19 mouse cellular contexts compared by ENCODE assay signal in genomic region chr15:36865332-36865731, GRCm38 (mm10).
DNase-seq lines count a peak whose midpoint lies in the region; ATAC-seq and TF ChIP-seq lines count a peak whose summit lies in the region.
"Had no signal": no experiment of that assay in that cellular context is flagged by ENCODE, and none has a peak within 500 bp of the region (broad histone marks: within the 10 kb centered on the region; RNA-seq: fewer than 3 reads in every experiment).

No protein-coding gene starts in this region.

- peak; percentile 36 for ATAC-seq in CD4-positive, CD25-positive, alpha-beta regulatory T cell, adult 4 months
- ATAC-seq in granulocyte monocyte progenitor cell, adult 5-6 weeks (replicated peaks; ENCODE audit: poor library complexity, severe bottlenecking): peak; percentile 47
- peak; percentile 41 for ATAC-seq in stomach, postnatal 0 days (ENCODE audit: low FRiP score, low TSS enrichment)
- no peak for ATAC-seq in cerebellum, adult (ENCODE audit: insufficient number of reproducible peaks, low FRiP score, low TSS enrichment)
- ATAC-seq: hindbrain, embryonic 16.5 days had no signal

- no peak overlapping the region for H3K27ac ChIP-seq in stomach, postnatal 0 days (replicated peaks)
- H3K27ac ChIP-seq: liver, embryonic 15.5 days; neural tube, embryonic 12.5 days had no signal

- TF ChIP-seq CTCF in stomach, postnatal 0 days (IDR thresholded peaks at IDR 0.05; ENCODE audit: low read depth): no peak

- no peak overlapping the region for H3K4me3 ChIP-seq in stomach, postnatal 0 days (ENCODE audit: low read depth, low read length)
- H3K4me3 ChIP-seq: erythroblast, embryonic 14.5 days; heart, embryonic 12.5 days; liver, embryonic 15.5 days; neural tube, embryonic 12.5 days had no signal

- no peak overlapping the region for H3K9ac ChIP-seq in stomach, postnatal 0 days (ENCODE audit: low read length)
- H3K9ac ChIP-seq: heart, embryonic 12.5 days; liver, embryonic 15.5 days; neural tube, embryonic 12.5 days had no signal

- no peak overlapping the region for H3K4me2 ChIP-seq in stomach, postnatal 0 days (replicated peaks; ENCODE audit: low read depth)
- H3K4me2 ChIP-seq: heart, embryonic 12.5 days; liver, embryonic 15.5 days; neural tube, embryonic 12.5 days had no signal

- DNase-seq in thymus, postnatal 0 days (ENCODE audit: low spot score): peak; percentile 6
- no peak for DNase-seq in thymus, postnatal 10 days (ENCODE audit: low spot score in 2 of 2)
- no peak for DNase-seq in stomach, postnatal 0 days (ENCODE audit: low spot score)
- DNase-seq in left cerebral cortex, postnatal 10 days (ENCODE audit: extremely low spot score in 1 of 2, low spot score in 2 of 2): no peak
- DNase-seq: adrenal gland, postnatal 10 days; cerebellum, adult 2 months; gastrocnemius, postnatal 25 days; kidney, adult 18-20 months; kidney, postnatal 10 days; spleen, adult 18-20 months; thymus, postnatal 14 days had no signal

- WGBS in stomach, postnatal 0 days: 26% methylated on average over 3 of the region's 3 CpGs

- no peaks in the 10 kb centered on the region for H3K4me1 ChIP-seq in stomach, postnatal 0 days (replicated peaks; ENCODE audit: control insufficient read depth, insufficient read depth)
- H3K4me1 ChIP-seq: heart, embryonic 12.5 days; liver, embryonic 15.5 days; neural tube, embryonic 12.5 days had no signal

- intact Hi-C loops in left cerebral cortex, postnatal 10 days (cut with DNase I): no loop called here

- no peaks in the 10 kb centered on the region for H3K27me3 ChIP-seq in stomach, postnatal 0 days (ENCODE audit: control insufficient read depth, insufficient read depth, low read length)
- H3K27me3 ChIP-seq: heart, embryonic 12.5 days; liver, embryonic 15.5 days; neural tube, embryonic 12.5 days had no signal

- no peak for TF ChIP-seq EP300 in stomach, postnatal 0 days (optimal IDR thresholded peaks at IDR 0.05)

- H3K9me3 ChIP-seq in stomach, postnatal 0 days (ENCODE audit: control insufficient read depth, low read length): no peaks in the 10 kb centered on the region
- H3K9me3 ChIP-seq: liver, embryonic 15.5 days had no signal

- no peaks in the 10 kb centered on the region for H3K36me3 ChIP-seq in stomach, postnatal 0 days (ENCODE audit: control insufficient read depth, insufficient read depth, low read length)
- H3K36me3 ChIP-seq: heart, embryonic 12.5 days; liver, embryonic 15.5 days; neural tube, embryonic 12.5 days had no signal
